Mouse (Mus musculus) CD4-positive, CD25-positive, alpha-beta regulatory T cell, adult 2 months (primary cell): ENCODE measurements around the gene Crybg2.

Experiments used
- DNase-seq: peaks from one replicate; pipeline ENCODE4 v3.0.0-alpha.2; 2012; ENCODE audit warnings: low read depth, low spot score

Gene Crybg2

GRCm38 (mm10) chr4:134119644-134120043, 59.0 kb downstream of the Crybg2 start:
- peak; percentile 78 for DNase-seq

- DNase-seq = no peak
These were observed 59.7 kb downstream of the Crybg2 start for GRCm38 (mm10) chr4:134120192-134120805.

GRCm38 (mm10) chr4:134120916-134121315, 60.3 kb downstream of the Crybg2 start:
- peak; percentile 10 for DNase-seq

- peak; percentile 74 for DNase-seq
These were observed 61.0 kb downstream of the Crybg2 start for GRCm38 (mm10) chr4:134121571-134121970.

GRCm38 (mm10) chr4:134122281-134122680, 61.7 kb downstream of the Crybg2 start:
- peak; percentile 14 for DNase-seq

GRCm38 (mm10) chr4:134123147-134123546, 62.5 kb downstream of the Crybg2 start:
- peak; percentile 23 for DNase-seq

GRCm38 (mm10) chr4:134123680-134124551, 63.3 kb downstream of the Crybg2 start:
- peak; percentile 85 for DNase-seq

GRCm38 (mm10) chr4:134125383-134126060, 64.9 kb downstream of the Crybg2 start:
- DNase-seq = no peak

GRCm38 (mm10) chr4:134126300-134127120, 65.9 kb downstream of the Crybg2 start:
- DNase-seq = no peak

- peak; percentile 37 for DNase-seq
These were observed 66.5 kb downstream of the Crybg2 start for GRCm38 (mm10) chr4:134127121-134127455.

GRCm38 (mm10) chr4:134127793-134128192, 67.2 kb downstream of the Crybg2 start:
- DNase-seq = no peak

GRCm38 (mm10) chr4:134128221-134128982, 67.8 kb downstream of the Crybg2 start, which contains the start of gene Sh3bgrl3:
Sh3bgrl3 (minus strand) TSS chr4:134128789.
- peak; percentile 90 for DNase-seq

- peak; percentile 74 for DNase-seq
These were observed 68.4 kb downstream of the Crybg2 start for GRCm38 (mm10) chr4:134128983-134129362.

GRCm38 (mm10) chr4:134129482-134129881, 68.9 kb downstream of the Crybg2 start:
- peak; percentile 36 for DNase-seq

- DNase-seq = no peak
These were observed 71.5 kb downstream of the Crybg2 start for GRCm38 (mm10) chr4:134132117-134132516.

GRCm38 (mm10) chr4:134132519-134133095, 72.0 kb downstream of the Crybg2 start:
- no peak for DNase-seq

GRCm38 (mm10) chr4:134136280-134136926, 75.8 kb downstream of the Crybg2 start:
- no peak for DNase-seq

GRCm38 (mm10) chr4:134138857-134139256, 78.2 kb downstream of the Crybg2 start:
- DNase-seq = peak; percentile 27
